In genomic region chr1:138623870-138624269, GRCm38 (mm10) we compare ENCODE assay signal across 31 mouse cellular contexts. TPM values are rescaled to one million over a fixed set of nuclear protein-coding genes. Genes with fewer than 3 reads are reported as not detected.
DNase-seq lines count a peak whose midpoint lies in the region; ATAC-seq and TF ChIP-seq lines count a peak whose summit lies in the region.
"Had no signal": no experiment of that assay in that cellular context is flagged by ENCODE, and none has a peak within 500 bp of the region (broad histone marks: within the 10 kb centered on the region; RNA-seq: fewer than 3 reads in every experiment).

No protein-coding gene starts in this region.

- no peak overlapping the region for H3K27ac ChIP-seq in kidney, adult 2 months (ENCODE audit: insufficient read depth, low read depth, low read length)
- H3K27ac ChIP-seq in kidney, embryonic 14.5 days (ENCODE audit: low read depth, low read length): no peak overlapping the region
- 0 out of 2 replicates have a peak overlapping the region, but pooled peaks have one; percentile 39 for H3K27ac ChIP-seq in liver, postnatal 0 days (ENCODE audit: low read depth)
- no peak overlapping the region for H3K27ac ChIP-seq in liver, embryonic 11.5 days (ENCODE audit: low read depth, low read length)
- H3K27ac ChIP-seq: embryonic facial prominence, embryonic 12.5 days; forebrain, embryonic 10.5 days; heart, embryonic 15.5 days; hindbrain, embryonic 10.5 days; hindbrain, embryonic 13.5 days had no signal

- no peak overlapping the region for H3K4me2 ChIP-seq in kidney, embryonic 14.5 days (replicated peaks; ENCODE audit: low read depth, low read length)
- H3K4me2 ChIP-seq in liver, postnatal 0 days (ENCODE audit: low read depth, low read length): no peak overlapping the region
- no peak overlapping the region for H3K4me2 ChIP-seq in liver, embryonic 11.5 days
- H3K4me2 ChIP-seq: embryonic facial prominence, embryonic 12.5 days; heart, embryonic 12.5 days; heart, embryonic 15.5 days; hindbrain, embryonic 13.5 days had no signal

- no peak for TF ChIP-seq CTCF in kidney, adult 2 months (conservative IDR thresholded peaks at IDR 0.05; ENCODE audit: insufficient read depth, insufficient read length, low read depth, low read length)
- no peak for TF ChIP-seq CTCF in liver, postnatal 0 days (IDR thresholded peaks at IDR 0.05; ENCODE audit: low read depth)
- no peak for TF ChIP-seq CTCF in Patski (IDR thresholded peaks at IDR 0.05)

- DNase-seq in kidney, adult 2 months: peak; percentile 74
- DNase-seq in liver, postnatal 0 days: no peak
- no peak for DNase-seq in liver, embryonic 11.5 days (ENCODE audit: low spot score)
- DNase-seq in Patski (ENCODE audit: low read depth, low spot score): no peak
- peak; percentile 65 for DNase-seq in retina, postnatal 1 day
- no peak for DNase-seq in gastrocnemius, postnatal 10 days
- DNase-seq: adrenal gland, adult 8-10 months; adrenal gland, postnatal 25 days; B cell, adult 2 months; cerebellum, adult 11-12 months; cerebellum, adult 8-10 months; cerebellum, postnatal 14 days; forebrain, postnatal 0 days; gastrocnemius, adult 2 months; gastrocnemius, postnatal 25 days; heart, adult 18-20 months; heart, postnatal 10 days; heart, postnatal 36 days had no signal

- ATAC-seq in kidney, embryonic 14.5 days (ENCODE audit: low FRiP score, low TSS enrichment): no peak
- no peak for ATAC-seq in liver, postnatal 0 days
- ATAC-seq in liver, embryonic 11.5 days (replicated peaks; ENCODE audit: low FRiP score): no peak
- ATAC-seq in Patski: peak; percentile 33
- ATAC-seq: activated CD4-positive, CD25-positive, alpha-beta regulatory T cell, adult 4 months; forebrain, embryonic 14.5 days; forebrain, postnatal 0 days; hindbrain, embryonic 16.5 days had no signal

- no peaks in the 10 kb centered on the region for H3K36me3 ChIP-seq in kidney, adult 2 months (ENCODE audit: control insufficient read depth, insufficient read depth, low read length)
- no peaks in the 10 kb centered on the region for H3K36me3 ChIP-seq in kidney, embryonic 14.5 days (ENCODE audit: control insufficient read depth, insufficient read depth, low read length)
- no peaks in the 10 kb centered on the region for H3K36me3 ChIP-seq in liver, postnatal 0 days (replicated peaks; ENCODE audit: insufficient read depth, low read length)
- H3K36me3 ChIP-seq in liver, embryonic 11.5 days (ENCODE audit: control insufficient read depth, insufficient read depth, low read length): no peaks in the 10 kb centered on the region
- H3K36me3 ChIP-seq: embryonic facial prominence, embryonic 12.5 days; forebrain, embryonic 10.5 days; G1E; heart, embryonic 12.5 days; heart, embryonic 15.5 days; hindbrain, embryonic 10.5 days; hindbrain, embryonic 13.5 days had no signal

- no peak overlapping the region for H3K4me3 ChIP-seq in kidney, adult 2 months (ENCODE audit: insufficient read depth, low read depth, low read length)
- H3K4me3 ChIP-seq in kidney, embryonic 14.5 days (ENCODE audit: low read length): no peak overlapping the region
- no peak overlapping the region for H3K4me3 ChIP-seq in liver, postnatal 0 days (ENCODE audit: low read depth, low read length)
- no peak overlapping the region for H3K4me3 ChIP-seq in liver, embryonic 11.5 days (ENCODE audit: low read depth, low read length)
- H3K4me3 ChIP-seq: embryonic facial prominence, embryonic 12.5 days; erythroblast, embryonic 14.5 days; forebrain, embryonic 10.5 days; gastrocnemius, adult 2 months; heart, embryonic 12.5 days; heart, embryonic 15.5 days; hindbrain, embryonic 10.5 days; hindbrain, embryonic 13.5 days had no signal

- H3K27me3 ChIP-seq in kidney, adult 2 months (replicated peaks; ENCODE audit: control insufficient read depth, insufficient read depth, low read length): no peaks in the 10 kb centered on the region
- H3K27me3 ChIP-seq in kidney, embryonic 14.5 days (ENCODE audit: control insufficient read depth, insufficient read depth, low read length): no peaks in the 10 kb centered on the region
- H3K27me3 ChIP-seq in liver, postnatal 0 days (ENCODE audit: insufficient read depth, low read length): no peaks in the 10 kb centered on the region
- H3K27me3 ChIP-seq in liver, embryonic 11.5 days (replicated peaks; ENCODE audit: control insufficient read depth, insufficient read depth, low read length): no peaks in the 10 kb centered on the region
- H3K27me3 ChIP-seq in Patski: no peaks in the 10 kb centered on the region
- H3K27me3 ChIP-seq: CH12.LX; embryonic facial prominence, embryonic 12.5 days; heart, embryonic 12.5 days; heart, embryonic 15.5 days; hindbrain, embryonic 13.5 days had no signal

- in situ Hi-C loops in Patski (cut with MboI; ENCODE audit: low pct_unique_long_range_greater_than_20kb): loop anchor here (5.0 kb wide), 1 partner anchor 292 kb away; no protein-coding TSS in a partner anchor

- POLR2A ChIA-PET in Patski (lab: Charles Lee): interaction anchor here (0.6 kb wide), 1 partner anchor 20 kb away, joined by 3 read pairs; no protein-coding TSS in a partner anchor

- TF ChIP-seq EP300 in liver, postnatal 0 days (IDR thresholded peaks at IDR 0.05; ENCODE audit: low read depth): no peak

- 17% methylated on average over 1 of the region's 1 CpGs for WGBS in kidney, adult 2 months
- 63% methylated on average over 1 of the region's 1 CpGs for WGBS in kidney, embryonic 14.5 days
- 80% methylated on average over 1 of the region's 1 CpGs for WGBS in liver, postnatal 0 days (ENCODE audit: insufficient replicate concordance)
- 67% methylated on average over 1 of the region's 1 CpGs for WGBS in liver, embryonic 11.5 days

- no peak overlapping the region for H3K9ac ChIP-seq in kidney, embryonic 14.5 days (ENCODE audit: low read depth, low read length)
- no peak overlapping the region for H3K9ac ChIP-seq in liver, postnatal 0 days (replicated peaks)
- no peak overlapping the region for H3K9ac ChIP-seq in liver, embryonic 11.5 days (ENCODE audit: low read depth, low read length)
- H3K9ac ChIP-seq: embryonic facial prominence, embryonic 12.5 days; forebrain, postnatal 0 days; heart, embryonic 12.5 days; heart, embryonic 15.5 days; hindbrain, embryonic 13.5 days had no signal

- CTCF ChIA-PET in Patski (lab: Charles Lee): interaction anchor here (0.8 to 2.6 kb wide), 5 partner anchors 12 to 58 kb away, joined by 3 to 15 read pairs (median 3); no protein-coding TSS in a partner anchor

- no peaks in the 10 kb centered on the region for H3K9me3 ChIP-seq in kidney, embryonic 14.5 days (ENCODE audit: control insufficient read depth, low read length)
- no peaks in the 10 kb centered on the region for H3K9me3 ChIP-seq in liver, postnatal 0 days (ENCODE audit: low read length)
- no peaks in the 10 kb centered on the region for H3K9me3 ChIP-seq in liver, embryonic 11.5 days (ENCODE audit: control insufficient read depth, low read length)
- H3K9me3 ChIP-seq: embryonic facial prominence, embryonic 12.5 days; forebrain, embryonic 10.5 days; G1E; heart, embryonic 12.5 days; heart, embryonic 15.5 days; hindbrain, embryonic 10.5 days; hindbrain, embryonic 13.5 days had no signal

- no peak for TF ChIP-seq POLR2A in kidney, adult 2 months (IDR thresholded peaks at IDR 0.05; ENCODE audit: low read depth, low read length)

- peaks cover 7% of the 10 kb centered on the region; the same call in 1 of the 2 replicates for H3K4me1 ChIP-seq in kidney, adult 2 months (ENCODE audit: control insufficient read depth, insufficient read depth, low read length)
- H3K4me1 ChIP-seq in kidney, embryonic 14.5 days (ENCODE audit: control insufficient read depth, insufficient read depth, low read length): no peaks in the 10 kb centered on the region
- H3K4me1 ChIP-seq in liver, postnatal 0 days (ENCODE audit: insufficient read depth): peaks cover 20% of the 10 kb centered on the region
- 0 out of 2 replicates have a peak, but pooled peaks cover 2% of the 10 kb centered on the region for H3K4me1 ChIP-seq in liver, embryonic 11.5 days (replicated peaks; ENCODE audit: control insufficient read depth, insufficient read depth, low read length)
- H3K4me1 ChIP-seq: hindbrain, embryonic 13.5 days had no signal

RNA-seq across cellular contexts. Expression of gene Nek7, which starts 3.9 kb away (rescaled TPM):
- 14.6 and 17.1 TPM in 2 replicates for polyA plus RNA-seq in kidney, adult 2 months (2012; rRNA removed)
- 25.6 and 46.4 TPM in 2 replicates for polyA plus RNA-seq in kidney, embryonic 14.5 days (2014; fragmentation: Nextera tagmentation; extraction: Ambion mirVana)
- 19.3 and 22.2 TPM in 2 replicates for polyA plus RNA-seq in liver, postnatal 0 days (2015; fragmentation: Nextera tagmentation; extraction: Ambion mirVana)
- polyA plus RNA-seq in liver, embryonic 11.5 days (2014; fragmentation: Nextera tagmentation; extraction: Ambion mirVana): 29.4 and 33.4 TPM in 2 replicates
- polyA plus RNA-seq in Patski (2021): 72.7 TPM
- total RNA-seq in gastrocnemius, postnatal 10 days (2021): 10 to 100 TPM; 57.2 to 57.5 TPM

Comparison
In these comparisons a context has a peak if more than half of its experiments do, and no peak if none do; other contexts are left out.
1. DNase-seq: peak in kidney, adult 2 months (single experiment) and retina, postnatal 1 day (single experiment); none in liver, postnatal 0 days (single experiment), liver, embryonic 11.5 days (single experiment), Patski (single experiment) and gastrocnemius, postnatal 10 days (single experiment).